Mouse (Mus musculus) ES-E14 (cell line): ENCODE results near the gene Vat1. TPM values are rescaled to one million over a fixed set of nuclear protein-coding genes. Genes with fewer than 3 reads are reported as not detected.
"Not testable (repeated sequence)": the region's sequence is repeated elsewhere in the genome, so short reads cannot be mapped to it uniquely, and the experiment has no call there.

Source experiments
- DNase-seq: peaks from one replicate; pipeline ENCODE4 v3.0.0-alpha.2; 2013; ENCODE audit warnings: low read depth, low spot score
- H3K27ac ChIP-seq: 2 replicates; pipeline ENCODE4 v1.5.1; 2012; ENCODE audit warnings: low read depth, mild to moderate bottlenecking, low read length, moderate library complexity, mixed read lengths; ENCODE audit not compliant: poor library complexity, insufficient read depth, severe bottlenecking
- H3K36me3 ChIP-seq: 2 replicates; pipeline ENCODE4 v1.6.1; 2012; ENCODE audit warnings: mild to moderate bottlenecking, low read length, moderate library complexity, mixed read lengths; ENCODE audit not compliant: control insufficient read depth, poor library complexity, insufficient read depth, severe bottlenecking
- H3K4me1 ChIP-seq, 2 experiments: fragments of 150-350 bp in 1 of 2; sonication (generic) in 1 of 2; 2 replicates each; pipeline ENCODE4 v1.6.1; 2012; ENCODE audit warnings: low read length in 2 of 2, mild to moderate bottlenecking in 1 of 2, mixed read lengths in 1 of 2; ENCODE audit not compliant: control insufficient read depth in 2 of 2, insufficient read depth in 2 of 2, poor library complexity in 1 of 2
- H3K4me3 ChIP-seq, 2 experiments: fragments of 150-350 bp in 1 of 2; sonication (generic) in 1 of 2; 2 replicates each; pipeline ENCODE4 v1.5.1; 2012; ENCODE audit warnings: low read length in 2 of 2, low read depth in 1 of 2, mild to moderate bottlenecking in 1 of 2, mixed read lengths in 1 of 2; ENCODE audit not compliant: insufficient read depth in 1 of 2, poor library complexity in 1 of 2, severe bottlenecking in 1 of 2
- H3K9ac ChIP-seq: 2 replicates; pipeline ENCODE4 v1.6.1; 2012; ENCODE audit warnings: low read depth, mild to moderate bottlenecking, low read length, mixed read lengths; ENCODE audit not compliant: poor library complexity, insufficient read depth, severe bottlenecking
- H3K9me3 ChIP-seq: fragments of 150-350 bp; sonication (generic); 2 replicates; pipeline ENCODE4 v1.6.1; 2012; ENCODE audit warnings: low read depth, mild to moderate bottlenecking, low read length; ENCODE audit not compliant: control insufficient read depth, insufficient read depth
- CHD2 ChIP-seq: IDR thresholded peaks from 2 replicates; pipeline ENCODE4 v1.6.1; 2014; ENCODE audit warnings: mild to moderate bottlenecking, low read depth, low read length, inconsistent platforms
- HCFC1 ChIP-seq: IDR thresholded peaks from 2 replicates; pipeline ENCODE4 v1.6.1; 2012; ENCODE audit warnings: low read length, inconsistent platforms, borderline replicate concordance; ENCODE audit not compliant: insufficient read depth
- MAFK ChIP-seq: IDR thresholded peaks from 2 replicates; pipeline ENCODE4 v1.6.1; 2014; ENCODE audit warnings: mild to moderate bottlenecking, low read depth, low read length, inconsistent platforms; ENCODE audit not compliant: insufficient read depth
- ZC3H11A ChIP-seq: IDR thresholded peaks from 2 replicates; pipeline ENCODE4 v1.6.1; 2012; ENCODE audit warnings: low read depth, mild to moderate bottlenecking, inconsistent platforms, low read length, borderline replicate concordance
- ZNF384 ChIP-seq: IDR thresholded peaks from 2 replicates; pipeline ENCODE4 v1.6.1; 2012; ENCODE audit warnings: low read depth, low read length, inconsistent platforms
- in situ Hi-C, 2 experiments: fragments of 600-800 bp; cut with MboI; formaldehyde crosslinking; loops; one replicate each; pipeline ENCODE4 v1.15.1; 2025; ENCODE audit warnings: low sequenced_read_pairs in 2 of 2, inconsistent platforms in 1 of 2; ENCODE audit not compliant: unreplicated experiment in 2 of 2
- total RNA-seq: library from RNA; depleted of rRNA; stranded (reverse); fragments of 300-350 nt; gene quantifications from 2 replicates; pipeline ENCODE4 v1.2.3, GENCODE M21; 2012

Gene Vat1
- total RNA-seq, 1 experiment: 57.5 TPM

DNA sequence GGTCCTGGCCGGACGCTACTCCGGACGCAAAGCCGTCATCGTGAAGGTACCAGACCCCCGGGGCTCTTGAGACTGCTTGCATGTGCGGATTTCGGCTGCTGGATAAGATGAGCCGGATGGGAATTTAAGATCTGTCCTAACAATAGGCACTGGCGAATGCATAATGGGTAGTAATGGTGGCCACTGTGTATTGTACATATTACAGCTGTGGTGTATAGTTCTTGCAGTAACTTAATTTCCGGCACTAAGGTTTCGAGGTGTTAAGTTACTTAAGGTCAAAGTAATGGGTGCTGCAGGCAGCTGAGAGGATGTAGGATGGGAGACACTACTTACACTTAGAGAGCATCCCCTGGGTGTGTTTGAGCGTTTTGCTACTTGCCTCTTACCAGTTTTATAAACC lies 23.3 kb downstream of the Vat1 start:
- DNase-seq: no peak
- Histone ChIP-seq H3K36me3 (peaks cover 25% of the 10 kb centered on the region), H3K9me3 (no peaks in the 10 kb centered on the region), H3K4me3 (peak overlapping the region; percentile 87 to 90), H3K9ac (peak overlapping the region; percentile 95), H3K27ac (peak overlapping the region; percentile 87), H3K4me1 (peaks cover 0 to 5% of the 10 kb centered on the region in 2 experiments; a peak in 1 of 4 replicates)
- in situ Hi-C loops: no loop called here
- TF ChIP-seq MAFK: no peak
- TF ChIP-seq ZNF384: no peak
- TF ChIP-seq ZC3H11A: no peak
- no peak for TF ChIP-seq HCFC1
- no peak for TF ChIP-seq CHD2

DNA sequence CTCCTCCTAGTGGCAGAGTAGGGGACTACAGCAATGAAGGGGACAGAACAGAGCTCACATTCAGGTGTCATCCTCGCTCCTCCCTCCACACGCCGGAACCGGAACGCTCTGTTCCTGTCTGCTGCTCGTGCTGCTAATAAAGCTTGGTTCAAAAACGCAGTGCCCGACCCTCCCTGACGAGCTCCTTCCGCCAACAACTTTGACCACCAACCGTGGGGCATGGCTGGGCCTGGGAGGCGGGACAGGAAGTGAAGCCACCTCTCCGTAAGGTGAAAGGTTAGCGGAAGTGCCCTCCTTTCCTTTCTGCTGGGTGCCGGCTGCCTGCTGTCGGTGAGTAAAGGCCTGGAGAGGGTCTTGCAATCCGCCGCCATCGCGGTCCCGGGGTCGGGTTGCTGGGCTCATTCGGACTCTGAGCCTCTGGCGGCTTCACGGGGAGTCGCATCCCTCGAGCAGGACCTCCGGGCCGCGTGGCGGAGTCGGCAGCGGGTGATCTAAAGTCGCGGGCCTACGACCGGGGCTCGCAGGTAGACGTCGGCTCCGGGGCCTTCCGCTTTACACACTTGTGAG lies 23.8 kb downstream of the Vat1 start, which contains the start of gene Rpl27:
Gene Rpl27, plus strand, starts transcription at position 172 of the 567 bp plus-strand sequence.
- peaks cover 0 to 6% of the 10 kb centered on the region in 2 experiments; a peak in 2 of 4 replicates for H3K4me1 ChIP-seq
- DNase-seq: peak; percentile 99
- in situ Hi-C loops: no loop called here
- no peaks in the 10 kb centered on the region for H3K9me3 ChIP-seq
- H3K4me3 ChIP-seq: peak within 1 kb of the TSS; percentile 87 to 90
- H3K9ac ChIP-seq: peak within 1 kb of the TSS; percentile 95
- peaks cover 25% of the 10 kb centered on the region for H3K36me3 ChIP-seq
- TF ChIP-seq HCFC1 (peak; percentile 94), CHD2 (peak; percentile 69), MAFK (peak; percentile 27; the same call in 1 of the 2 replicates), ZC3H11A (no peak), ZNF384 (peak; percentile 94)
- peak within 1 kb of the TSS; percentile 87 for H3K27ac ChIP-seq

DNA sequence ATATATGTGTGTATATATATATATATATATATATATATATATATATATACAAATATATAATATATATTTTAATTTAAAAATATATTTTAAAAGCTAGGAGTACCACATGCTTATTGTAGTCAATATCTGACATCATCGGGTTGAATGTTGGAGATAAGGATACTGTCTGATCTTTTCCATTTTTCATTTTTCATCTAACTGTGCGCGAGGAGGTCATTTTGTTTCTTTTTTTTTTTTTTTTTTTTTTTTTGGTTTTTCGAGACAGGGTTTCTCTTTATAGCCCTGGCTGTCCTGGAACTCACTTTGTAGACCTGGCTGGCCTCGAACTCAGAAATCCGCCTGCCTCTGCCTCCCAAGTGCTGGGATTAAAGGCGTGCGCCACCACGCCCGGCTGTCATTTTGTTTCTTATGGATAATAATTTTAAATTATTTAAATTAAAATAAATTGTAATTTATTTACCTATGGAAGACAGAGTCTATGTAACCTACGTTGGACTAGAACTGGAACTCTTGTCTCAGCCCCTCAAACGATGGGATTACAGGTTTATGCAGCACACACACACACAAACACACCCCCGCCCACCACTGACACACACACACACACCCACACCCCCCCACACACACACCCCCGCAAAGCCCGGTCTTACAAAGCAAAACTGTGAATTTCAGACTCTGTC lies 24.4 kb downstream of the Vat1 start:
- H3K27ac ChIP-seq, H3K9me3 ChIP-seq, in situ Hi-C loops, DNase-seq, H3K4me1 ChIP-seq, H3K9ac ChIP-seq: not testable (repeated sequence)
- 0 out of 2 replicates have a peak, but pooled peaks have one; percentile 33 for TF ChIP-seq ZNF384
- Histone ChIP-seq H3K4me3 (peak overlapping the region in 1 of 2 experiments; percentile 22; a peak in 1 of 4 replicates), H3K36me3 (peaks cover 25% of the 10 kb centered on the region)

DNA sequence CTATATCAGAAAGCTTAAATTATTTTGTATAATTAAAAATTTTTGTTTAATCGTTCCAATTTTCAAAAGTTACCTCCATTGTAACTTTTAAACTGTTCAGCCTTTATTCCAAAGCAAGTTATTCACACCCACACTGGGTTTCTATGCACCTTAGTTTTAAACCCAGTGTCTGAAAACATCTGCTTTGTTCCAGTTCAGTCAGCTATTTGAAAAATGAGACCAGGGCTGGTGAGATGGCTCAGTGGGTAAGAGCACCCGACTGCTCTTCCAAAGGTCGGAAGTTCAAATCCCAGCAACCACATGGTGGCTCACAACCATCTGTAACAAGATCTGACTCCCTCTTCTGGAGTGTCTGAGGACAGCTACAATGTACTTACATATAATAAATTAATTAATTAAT lies 28.0 kb downstream of the Vat1 start:
- H3K4me3 ChIP-seq, H3K9ac ChIP-seq, DNase-seq, in situ Hi-C loops, H3K36me3 ChIP-seq, H3K9me3 ChIP-seq, H3K27ac ChIP-seq: not testable (repeated sequence)
- H3K4me1 ChIP-seq: peaks cover 5 to 11% of the 10 kb centered on the region in 2 experiments; a peak in 3 of 4 replicates

DNA sequence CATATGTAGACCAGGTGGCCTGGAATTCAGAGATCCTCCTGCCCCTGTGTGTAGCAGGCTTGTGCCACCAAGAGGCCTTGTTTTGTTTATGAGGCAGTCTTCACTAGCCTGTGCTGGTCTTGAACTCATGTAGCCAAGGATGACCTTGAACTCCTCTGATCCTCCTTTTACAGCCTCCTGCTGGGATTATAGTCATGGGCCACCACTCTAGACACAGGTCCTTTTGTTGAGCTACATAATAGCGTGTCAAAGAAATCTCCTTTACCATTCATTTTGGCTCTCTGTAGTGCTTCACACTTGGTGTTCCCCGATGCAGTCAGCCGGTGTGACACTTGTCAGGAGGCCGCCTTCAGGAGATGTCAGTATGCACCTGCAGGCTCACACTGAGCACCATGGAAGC lies 29.1 kb downstream of the Vat1 start:
- no peak for TF ChIP-seq MAFK
- in situ Hi-C loops: no loop called here
- H3K9me3 ChIP-seq: no peaks in the 10 kb centered on the region
- no peak overlapping the region for H3K9ac ChIP-seq
- H3K4me3 ChIP-seq: no peak overlapping the region
- H3K27ac ChIP-seq: no peak overlapping the region
- peaks cover 9% of the 10 kb centered on the region for H3K36me3 ChIP-seq
- no peak for DNase-seq
- H3K4me1 ChIP-seq: peaks cover 5 to 11% of the 10 kb centered on the region in 2 experiments; a peak in 3 of 4 replicates
